Mouse (Mus musculus) retina, postnatal 1 day (tissue): Measurements from ENCODE around the gene Lpp.
A peak's percentile ranks its signal among the peaks of the same experiment; 100 is the strongest.

Experiments used
- DNase-seq: peaks from one replicate; pipeline ENCODE4 v3.0.0-alpha.2; 2012

Lpp gene

GRCm38 (mm10) chr16:24735754-24736153 is 342.4 kb downstream of the Lpp start:
- no peak for DNase-seq

DNA sequence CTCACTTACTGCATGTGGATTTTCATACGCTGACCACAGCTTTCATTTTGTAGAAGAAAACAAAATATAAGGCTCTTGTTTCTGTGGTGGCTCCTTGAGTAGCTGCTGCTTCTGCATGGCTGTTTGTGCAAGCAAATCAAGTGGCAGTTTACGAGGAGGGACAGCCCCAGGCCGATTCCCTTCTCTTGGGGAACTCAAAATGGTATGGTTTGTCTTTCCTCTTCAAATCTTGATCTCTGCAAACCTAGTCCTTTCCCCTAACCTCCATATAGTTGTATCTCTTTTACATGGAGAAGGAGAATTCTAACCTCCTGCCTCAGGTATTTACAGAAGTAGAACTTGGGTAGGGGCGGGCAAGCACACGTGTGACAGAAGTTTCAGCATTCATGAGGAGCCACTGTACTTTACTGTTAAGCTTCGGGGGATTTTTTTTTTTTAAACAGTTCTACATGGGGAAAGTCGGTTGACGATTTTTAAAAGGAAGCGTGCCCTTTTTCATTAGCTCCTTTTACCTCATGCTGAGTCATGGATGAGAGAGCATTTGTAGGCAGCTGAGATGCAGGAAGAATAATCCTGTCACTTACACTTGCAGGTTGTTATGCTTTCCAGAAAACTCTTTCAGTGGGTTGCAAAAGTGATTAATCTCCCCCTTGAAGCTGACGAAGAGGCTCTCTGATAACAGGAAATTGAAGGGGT is 344.2 kb downstream of the Lpp start:
- DNase-seq: no peak

DNA sequence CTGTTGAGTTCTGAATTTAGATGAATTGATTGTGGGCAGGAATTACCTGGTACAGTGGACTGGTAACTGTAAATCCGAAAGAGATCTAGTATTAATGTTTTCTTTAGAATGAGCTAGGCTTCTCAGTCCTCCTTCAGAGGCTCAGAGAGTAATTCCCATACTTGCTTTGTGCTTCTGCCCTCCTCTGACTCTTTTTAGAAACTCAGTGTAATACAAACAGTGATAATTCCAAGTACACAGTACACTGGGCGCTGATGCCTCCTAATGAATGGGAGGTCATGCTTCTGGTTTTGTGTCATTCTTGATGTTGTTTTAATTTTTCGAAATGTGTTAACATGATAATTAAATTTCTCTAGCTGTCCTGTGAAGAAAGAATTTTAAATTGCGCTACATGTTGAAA is 347.4 kb downstream of the Lpp start:
- no peak for DNase-seq

GRCm38 (mm10) chr16:24749816-24750215 is 356.5 kb downstream of the Lpp start:
- no peak for DNase-seq

DNA sequence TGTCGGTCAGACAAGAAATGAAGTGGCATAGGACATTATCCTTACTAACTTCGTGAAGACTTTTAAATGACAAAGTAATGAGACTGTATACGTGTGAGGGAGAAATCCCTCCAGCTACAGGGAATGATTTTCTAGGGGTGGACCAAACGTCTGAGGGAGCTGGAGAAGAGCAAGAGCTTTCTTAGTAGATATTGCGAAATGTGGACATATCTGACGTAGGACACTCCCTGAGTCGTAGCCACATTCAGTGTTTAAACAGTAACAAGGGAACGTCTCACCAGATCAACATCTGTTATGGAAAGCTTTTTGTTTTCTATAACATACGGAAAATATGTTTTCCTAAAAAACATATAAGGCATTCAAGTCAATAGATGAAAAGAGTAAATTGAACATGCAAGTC is 362.8 kb downstream of the Lpp start:
- DNase-seq: no peak

DNA sequence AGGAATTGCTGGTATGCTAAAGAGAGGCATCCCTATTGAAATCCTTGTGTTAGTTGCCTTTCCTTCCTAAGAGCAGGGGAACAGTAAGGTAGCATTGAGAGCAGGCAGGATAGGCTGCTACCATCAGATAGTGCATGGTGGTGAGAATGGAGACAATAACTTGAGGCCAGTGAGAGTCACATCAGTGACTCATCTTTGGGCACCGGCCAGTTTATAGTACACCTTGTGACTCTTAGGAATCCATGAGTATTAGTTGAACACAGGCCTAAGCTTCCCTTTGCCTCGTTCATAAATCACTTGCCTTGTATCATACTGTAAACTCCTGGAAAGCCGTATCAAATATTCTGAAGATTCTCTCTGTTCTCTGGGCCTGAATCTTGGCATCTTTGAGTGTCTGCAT is 372.7 kb downstream of the Lpp start:
- no peak for DNase-seq

DNA sequence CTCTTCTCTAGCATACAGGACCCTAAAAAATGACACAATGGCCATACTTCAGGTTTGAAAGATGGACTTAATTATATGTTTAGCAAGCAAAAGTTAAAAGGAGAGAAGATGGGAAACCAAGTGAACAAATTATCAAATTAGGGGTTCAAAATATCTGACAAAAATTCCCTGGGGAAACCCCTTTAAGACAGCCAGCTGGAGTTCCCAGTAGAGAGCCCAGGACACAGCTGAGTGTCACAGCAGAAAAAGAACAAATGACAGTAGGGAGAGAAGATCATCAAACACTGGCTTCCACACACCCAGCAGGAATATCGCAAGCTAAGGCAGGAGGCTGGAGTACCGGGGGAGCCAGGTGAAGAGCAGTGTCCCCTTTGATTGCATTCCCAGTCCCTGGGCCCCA is 373.3 kb downstream of the Lpp start:
- DNase-seq: no peak

DNA sequence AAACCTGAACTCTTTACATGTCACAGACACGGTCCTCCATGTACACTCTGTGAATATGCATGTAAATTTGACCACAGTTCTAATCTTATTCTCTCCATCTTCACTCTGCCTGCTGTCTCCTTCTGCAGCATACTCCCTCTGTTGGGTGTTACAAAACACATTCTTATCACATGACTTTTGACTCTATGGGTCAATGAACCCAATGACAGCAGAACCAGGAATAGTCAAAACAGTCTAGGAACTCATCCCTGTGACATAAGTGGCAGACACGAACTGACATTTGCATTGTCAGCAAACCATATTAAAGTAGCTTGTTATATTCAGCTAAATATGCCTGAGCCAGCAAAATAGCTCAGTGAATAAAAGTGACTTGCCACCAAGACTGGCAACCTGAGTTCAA is 383.7 kb downstream of the Lpp start:
- DNase-seq: no peak

DNA sequence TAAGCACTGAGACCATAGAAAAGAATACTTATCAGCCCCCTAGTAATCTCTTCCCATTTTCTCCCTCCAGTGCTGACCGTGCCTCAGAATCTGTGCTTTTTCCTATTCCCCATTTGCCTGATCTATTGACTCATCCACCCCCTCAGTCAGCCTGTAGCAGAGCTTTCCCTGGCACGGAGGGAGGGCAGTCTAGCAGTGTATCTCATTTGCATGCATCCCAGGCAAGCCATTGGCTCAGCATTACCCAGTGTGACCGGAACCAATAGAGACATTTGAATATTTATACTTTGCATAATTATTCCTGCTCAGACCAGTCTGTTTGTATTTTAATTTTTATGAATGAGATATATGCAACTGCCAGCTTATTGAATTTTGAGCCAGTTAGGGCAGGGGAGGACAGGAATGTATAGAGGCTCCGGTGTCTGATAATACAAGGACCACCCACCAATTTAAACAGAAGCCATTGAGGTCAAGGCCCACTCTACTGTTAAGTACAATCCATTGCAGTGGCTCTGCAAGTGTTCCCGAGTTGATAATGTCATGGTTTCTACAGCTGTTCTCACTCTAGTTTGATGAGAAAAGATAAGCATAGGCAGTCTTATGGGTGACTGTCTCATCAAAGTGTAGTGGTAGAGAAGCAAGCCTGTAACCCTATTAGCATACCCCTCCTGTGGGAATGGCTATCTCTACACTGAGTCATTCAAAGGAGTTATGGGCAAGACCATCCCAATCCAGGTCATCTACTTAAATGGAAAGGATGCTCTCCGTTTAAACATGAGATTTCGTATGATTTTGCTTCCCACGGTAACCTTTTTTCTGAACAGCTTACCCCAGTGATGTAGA is 385.3 kb downstream of the Lpp start:
- DNase-seq: peak; percentile 9

DNA sequence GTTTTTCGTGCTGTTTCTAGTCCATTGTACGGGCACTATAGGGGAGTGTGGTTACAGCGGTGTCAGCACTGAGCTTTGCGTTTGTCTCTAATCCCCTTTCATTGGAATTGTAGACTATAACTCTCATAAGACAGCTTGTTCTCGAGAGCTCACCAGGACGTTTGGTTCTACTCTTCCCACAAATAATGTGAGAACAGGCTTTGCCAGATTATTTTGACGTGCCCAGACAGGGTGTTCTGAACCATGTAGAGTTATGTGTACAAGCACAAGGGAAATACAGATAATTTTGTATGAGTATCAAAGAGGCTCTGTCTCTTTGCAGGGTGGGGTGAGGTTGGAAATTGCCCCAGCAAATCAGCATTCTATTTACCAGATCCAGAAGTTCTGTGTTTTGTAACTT is 387.2 kb downstream of the Lpp start:
- no peak for DNase-seq

DNA sequence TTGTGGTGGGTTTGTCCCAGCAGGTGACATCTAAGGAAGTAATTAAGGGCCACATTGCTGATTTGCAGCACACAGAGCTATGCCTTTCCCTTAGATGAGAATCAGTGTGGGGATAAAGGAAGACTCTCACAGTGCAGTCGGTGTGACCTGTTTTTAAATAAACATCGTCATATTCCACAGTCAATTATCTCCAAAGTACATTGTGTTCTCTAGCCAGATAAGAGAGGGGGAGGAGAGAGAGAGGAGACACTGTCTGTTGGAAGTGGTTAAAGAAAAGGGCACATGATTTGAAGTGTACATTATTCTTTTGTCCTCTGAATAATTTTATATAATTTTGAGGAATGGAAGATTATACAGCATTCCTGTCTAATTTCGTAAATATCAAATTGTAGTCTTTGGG is 388.6 kb downstream of the Lpp start:
- DNase-seq: peak; percentile 14

DNA sequence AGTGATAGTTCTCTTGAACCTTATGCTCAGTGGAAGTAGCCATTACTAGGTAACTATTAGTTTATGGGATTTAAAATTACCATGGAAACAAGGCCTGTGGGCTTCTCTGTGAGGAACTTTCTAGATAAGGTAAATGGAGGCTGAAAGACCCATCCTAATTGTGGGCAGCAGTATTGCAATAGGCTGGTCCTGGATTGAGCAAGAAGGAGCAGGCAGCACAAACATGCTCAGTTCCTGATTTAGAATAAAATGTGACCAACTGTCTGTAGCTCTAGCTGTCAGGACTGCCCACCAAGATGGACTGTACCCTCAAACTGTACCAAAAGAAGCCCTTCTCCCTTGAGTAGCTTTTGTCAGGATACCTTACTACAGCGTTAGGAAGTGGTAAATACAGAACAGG is 392.3 kb downstream of the Lpp start:
- no peak for DNase-seq

GRCm38 (mm10) chr16:24788973-24789372 is 395.7 kb downstream of the Lpp start:
- DNase-seq: no peak

GRCm38 (mm10) chr16:24791387-24791786 is 398.1 kb downstream of the Lpp start:
- DNase-seq: no peak

DNA sequence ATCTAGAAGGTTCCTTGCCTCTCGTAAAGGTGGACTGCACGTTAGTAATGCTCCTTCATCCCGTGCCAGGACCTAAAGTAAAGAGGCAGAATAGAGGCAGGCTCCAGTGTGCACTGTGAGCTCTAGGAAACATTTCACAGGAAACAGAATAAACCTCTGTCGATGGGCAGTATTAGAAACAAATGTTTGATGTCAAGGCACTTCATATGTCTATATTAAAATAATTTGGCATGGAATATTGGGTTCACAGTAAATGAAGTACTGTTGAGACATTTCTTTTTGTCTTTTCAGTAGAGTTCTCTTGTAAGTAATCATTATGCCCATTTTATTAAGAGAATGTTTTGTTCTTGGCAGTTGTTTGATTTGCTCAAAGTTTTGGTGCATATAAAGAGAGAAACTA is 398.7 kb downstream of the Lpp start:
- DNase-seq: no peak

GRCm38 (mm10) chr16:24792836-24793235 is 399.5 kb downstream of the Lpp start:
- DNase-seq: no peak

GRCm38 (mm10) chr16:24794665-24795064 is 401.4 kb downstream of the Lpp start:
- no peak for DNase-seq

GRCm38 (mm10) chr16:24801355-24801754 is 408.0 kb downstream of the Lpp start:
- no peak for DNase-seq

- no peak for DNase-seq
Observed at GRCm38 (mm10) chr16:24801780-24802179, 408.5 kb downstream of the Lpp start.

DNA sequence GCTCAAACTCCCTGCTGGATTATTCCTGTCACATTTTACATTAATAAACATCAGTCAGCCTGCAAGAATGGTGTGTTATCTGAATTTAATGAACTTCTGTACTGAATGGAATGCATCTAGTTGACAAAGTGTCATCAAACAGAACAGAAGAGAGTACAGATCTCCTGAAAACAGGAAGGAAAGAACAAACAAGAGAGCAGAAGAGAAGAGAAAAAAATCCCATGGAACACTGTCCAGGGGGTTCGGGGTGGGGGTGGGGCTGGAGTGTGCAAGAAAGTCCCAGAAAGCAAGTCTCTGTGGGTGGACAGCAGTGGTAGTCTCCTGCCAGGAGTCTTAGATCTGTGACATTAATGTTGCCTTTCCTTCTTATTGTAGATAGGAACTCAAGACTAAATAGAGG is 412.8 kb downstream of the Lpp start:
- DNase-seq: no peak

GRCm38 (mm10) chr16:24807565-24807964 is 414.3 kb downstream of the Lpp start:
- no peak for DNase-seq

- DNase-seq: no peak
Observed at GRCm38 (mm10) chr16:24809811-24810210, 416.5 kb downstream of the Lpp start.

DNA sequence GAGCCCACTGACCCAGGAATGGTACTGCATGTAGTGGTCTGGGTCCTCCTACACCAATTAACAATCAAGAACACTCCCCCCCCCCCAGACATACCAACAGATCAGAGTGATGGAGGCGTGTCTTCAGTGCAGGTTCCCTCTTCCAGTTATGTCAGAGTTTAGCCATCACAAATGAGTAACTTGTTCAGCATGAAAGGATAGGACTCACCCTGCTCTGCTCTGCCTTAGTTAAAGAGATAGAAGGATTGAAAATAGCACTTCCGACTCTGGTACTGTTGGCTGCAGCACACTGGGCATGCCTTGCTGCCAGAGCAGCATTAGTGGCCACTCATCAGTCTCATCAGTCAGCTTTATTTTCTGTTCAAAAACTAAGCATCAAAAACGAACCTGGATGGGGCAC is 423.3 kb downstream of the Lpp start:
- DNase-seq: no peak

DNA sequence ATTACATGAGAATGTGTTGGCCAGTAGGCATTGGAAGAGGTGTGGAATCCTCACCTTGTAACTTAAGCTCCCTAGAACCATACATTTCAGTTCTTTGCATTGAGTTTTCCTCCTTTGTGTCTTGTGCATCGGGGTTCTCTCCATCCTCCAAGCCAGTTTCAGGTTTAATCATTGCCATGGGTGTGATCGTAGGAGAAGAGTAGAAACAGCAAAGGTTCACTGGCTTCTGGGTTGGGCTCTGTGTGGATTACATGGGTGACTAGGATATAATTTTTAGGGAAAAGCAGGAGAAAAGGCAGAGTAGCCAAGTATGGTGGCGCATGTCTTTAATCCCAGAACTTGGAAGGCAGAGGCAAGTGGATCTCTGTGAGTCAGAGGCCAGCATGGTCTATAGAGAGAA is 424.1 kb downstream of the Lpp start:
- no peak for DNase-seq

- DNase-seq: peak; percentile 60
Observed at GRCm38 (mm10) chr16:24819127-24819526, 425.8 kb downstream of the Lpp start.
